ENCODE assay signal across 8 mouse cellular contexts in the genomic region with DNA sequence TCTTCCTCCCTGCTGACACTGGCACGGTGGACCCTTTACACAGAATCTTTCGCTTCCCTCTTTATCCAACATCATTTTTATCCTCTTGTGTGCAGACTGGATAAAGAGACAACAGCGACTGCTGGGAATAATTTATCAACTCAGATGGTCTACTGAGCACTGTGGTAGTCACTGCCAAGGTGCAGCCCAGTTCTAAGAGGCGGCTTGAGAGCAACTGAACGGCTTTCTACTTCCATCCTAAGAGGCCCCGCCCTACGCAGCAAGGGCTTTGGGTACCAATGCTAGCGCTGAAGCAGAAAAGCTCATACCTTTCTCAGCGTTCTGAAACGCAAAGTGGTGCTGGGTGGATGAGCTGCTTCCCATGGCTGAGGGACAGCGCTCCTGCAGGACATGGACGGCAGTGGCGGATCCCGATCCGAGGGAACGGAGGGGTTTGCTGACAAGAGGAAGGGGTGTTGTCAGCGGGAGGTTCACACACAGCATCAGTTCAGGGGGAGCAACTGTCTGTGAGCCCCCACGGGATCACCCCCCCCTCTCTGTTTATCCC. TPM values are rescaled to one million over a fixed set of nuclear protein-coding genes. Genes with fewer than 3 reads are reported as not detected.
A peak's percentile ranks its signal among the peaks of the same experiment; 100 is the strongest.
DNase-seq lines count a peak whose midpoint lies in the region; ATAC-seq and TF ChIP-seq lines count a peak whose summit lies in the region.

No protein-coding gene starts in this region.

- no peaks in the 10 kb centered on the region for H3K27me3 ChIP-seq in intestine, postnatal 0 days (replicated peaks; ENCODE audit: control insufficient read depth, insufficient read depth, low read length)
- no peaks in the 10 kb centered on the region for H3K27me3 ChIP-seq in intestine, embryonic 15.5 days (replicated peaks)
- H3K27me3 ChIP-seq in forebrain, embryonic 16.5 days (replicated peaks; ENCODE audit: control insufficient read depth, insufficient read depth, low read length) = no peaks in the 10 kb centered on the region

- no peak overlapping the region for H3K27ac ChIP-seq in intestine, postnatal 0 days (ENCODE audit: low read depth, low read length)
- H3K27ac ChIP-seq in intestine, embryonic 15.5 days = no peak overlapping the region
- no peak overlapping the region for H3K27ac ChIP-seq in forebrain, embryonic 16.5 days (ENCODE audit: low read length)

- no peak for ATAC-seq in intestine, postnatal 0 days
- no peak for ATAC-seq in intestine, embryonic 15.5 days
- ATAC-seq in forebrain, embryonic 16.5 days = peak; percentile 71

- no peaks in the 10 kb centered on the region for H3K36me3 ChIP-seq in intestine, postnatal 0 days (ENCODE audit: control insufficient read depth, insufficient read depth)
- no peaks in the 10 kb centered on the region for H3K36me3 ChIP-seq in intestine, embryonic 15.5 days
- no peaks in the 10 kb centered on the region for H3K36me3 ChIP-seq in forebrain, embryonic 16.5 days (ENCODE audit: control insufficient read depth, insufficient read depth)

- 0 out of 2 replicates have a peak overlapping the region, but pooled peaks have one; percentile 0 for H3K4me2 ChIP-seq in intestine, postnatal 0 days (replicated peaks; ENCODE audit: low read depth)
- no peak overlapping the region for H3K4me2 ChIP-seq in intestine, embryonic 15.5 days (replicated peaks)
- H3K4me2 ChIP-seq in forebrain, embryonic 16.5 days (ENCODE audit: low read length) = peak overlapping the region; percentile 33

- peak; percentile 71 for TF ChIP-seq CTCF in intestine, postnatal 0 days (IDR thresholded peaks at IDR 0.05; ENCODE audit: low read depth)
- peak; percentile 69 for TF ChIP-seq CTCF in brain, embryonic 14.5 days (IDR thresholded peaks at IDR 0.05; ENCODE audit: borderline replicate concordance, extremely low read depth, insufficient read depth, insufficient read length)

- WGBS in intestine, postnatal 0 days = 26% methylated on average over 18 of the region's 18 CpGs
- WGBS in intestine, embryonic 15.5 days = 19% methylated on average over 18 of the region's 18 CpGs
- 15% methylated on average over 18 of the region's 18 CpGs for WGBS in forebrain, embryonic 16.5 days

- H3K4me1 ChIP-seq in intestine, postnatal 0 days (replicated peaks; ENCODE audit: control insufficient read depth, insufficient read depth, low read length) = no peaks in the 10 kb centered on the region
- no peaks in the 10 kb centered on the region for H3K4me1 ChIP-seq in intestine, embryonic 15.5 days (replicated peaks)
- H3K4me1 ChIP-seq in forebrain, embryonic 16.5 days (replicated peaks; ENCODE audit: control insufficient read depth, insufficient read depth, low read length) = peaks cover 3% of the 10 kb centered on the region; the same call in 1 of the 2 replicates

- no peak overlapping the region for H3K9ac ChIP-seq in intestine, postnatal 0 days (ENCODE audit: low read depth, low read length)
- H3K9ac ChIP-seq in intestine, embryonic 15.5 days = no peak overlapping the region
- H3K9ac ChIP-seq in forebrain, embryonic 16.5 days (replicated peaks; ENCODE audit: low read depth, low read length) = 0 out of 2 replicates have a peak overlapping the region, but pooled peaks have one; percentile 10

- TF ChIP-seq POLR2A in brain, embryonic 14.5 days (IDR thresholded peaks at IDR 0.05; ENCODE audit: borderline replicate concordance, extremely low read depth, insufficient read depth, insufficient read length, poor library complexity, severe bottlenecking) = no peak

- peak; percentile 67 for DNase-seq in brain, embryonic 14.5 days (ENCODE audit: low read depth)
- peak; percentile 30 for DNase-seq in neural tube, embryonic 10.5 days (ENCODE audit: extremely low spot score, low spot score)
- no peak for DNase-seq in spleen, adult 12 weeks (ENCODE audit: low spot score)
- DNase-seq in frontal cortex, postnatal 25 days (ENCODE audit: low spot score in 2 of 2) = no peak
- DNase-seq in natural killer cell, adult 2 months (ENCODE audit: low spot score in 2 of 2) = no peak

- H3K9me3 ChIP-seq in intestine, postnatal 0 days (ENCODE audit: control insufficient read depth) = no peaks in the 10 kb centered on the region
- 0 out of 2 replicates have a peak, but pooled peaks cover 2% of the 10 kb centered on the region for H3K9me3 ChIP-seq in intestine, embryonic 15.5 days
- peaks cover 2% of the 10 kb centered on the region; the same call in 1 of the 2 replicates for H3K9me3 ChIP-seq in forebrain, embryonic 16.5 days (ENCODE audit: control insufficient read depth, low read length)

- H3K4me3 ChIP-seq in intestine, postnatal 0 days (ENCODE audit: low read depth, low read length) = no peak overlapping the region
- H3K4me3 ChIP-seq in intestine, embryonic 15.5 days (replicated peaks) = no peak overlapping the region
- peak overlapping the region; percentile 2 for H3K4me3 ChIP-seq in forebrain, embryonic 16.5 days (replicated peaks; ENCODE audit: low read length)

RNA-seq across cellular contexts. Expression of a gene that starts 3.2 kb away (rescaled TPM):
- 0.16 and 0.27 TPM in 2 replicates for polyA plus RNA-seq in intestine, postnatal 0 days (2015; fragmentation: Nextera tagmentation; extraction: Ambion mirVana)
- 0.39 and 0.59 TPM in 2 replicates for polyA plus RNA-seq in intestine, embryonic 15.5 days (2015; fragmentation: Nextera tagmentation; extraction: Ambion mirVana)
- 0.74 and 1.3 TPM in 2 replicates for polyA plus RNA-seq in brain, embryonic 14.5 days (2012; rRNA removed)
- polyA plus RNA-seq in forebrain, embryonic 16.5 days (2015; fragmentation: Nextera tagmentation; extraction: Ambion mirVana) = 0.11 and 0.35 TPM in 2 replicates

RNA-seq across cellular contexts. Expression of a gene that starts 25.1 kb away (rescaled TPM):
- polyA plus RNA-seq in intestine, postnatal 0 days (2015; fragmentation: Nextera tagmentation; extraction: Ambion mirVana) = 19.8 and 22.4 TPM in 2 replicates
- polyA plus RNA-seq in intestine, embryonic 15.5 days (2015; fragmentation: Nextera tagmentation; extraction: Ambion mirVana) = 24.2 and 26.8 TPM in 2 replicates
- 9.4 and 15.5 TPM in 2 replicates for polyA plus RNA-seq in brain, embryonic 14.5 days (2012; rRNA removed)
- 8.7 and 10.8 TPM in 2 replicates for polyA plus RNA-seq in forebrain, embryonic 16.5 days (2015; fragmentation: Nextera tagmentation; extraction: Ambion mirVana)

RNA-seq across cellular contexts. Expression of a gene that starts 37.7 kb away (rescaled TPM):
- not detected in 2 replicates for polyA plus RNA-seq in intestine, postnatal 0 days (2015; fragmentation: Nextera tagmentation; extraction: Ambion mirVana)
- not detected in 2 replicates for polyA plus RNA-seq in intestine, embryonic 15.5 days (2015; fragmentation: Nextera tagmentation; extraction: Ambion mirVana)
- polyA plus RNA-seq in brain, embryonic 14.5 days (2012; rRNA removed) = not detected in 2 replicates
- not detected in 2 replicates for polyA plus RNA-seq in forebrain, embryonic 16.5 days (2015; fragmentation: Nextera tagmentation; extraction: Ambion mirVana)

RNA-seq across cellular contexts. Expression of a gene that starts 57.4 kb away (rescaled TPM):
- polyA plus RNA-seq in intestine, postnatal 0 days (2015; fragmentation: Nextera tagmentation; extraction: Ambion mirVana) = 15.8 and 17.3 TPM in 2 replicates
- polyA plus RNA-seq in intestine, embryonic 15.5 days (2015; fragmentation: Nextera tagmentation; extraction: Ambion mirVana) = 37.3 and 40.1 TPM in 2 replicates
- polyA plus RNA-seq in brain, embryonic 14.5 days (2012; rRNA removed) = 18.7 and 25.4 TPM in 2 replicates
- 34.0 and 36.0 TPM in 2 replicates for polyA plus RNA-seq in forebrain, embryonic 16.5 days (2015; fragmentation: Nextera tagmentation; extraction: Ambion mirVana)

Comparison
In these comparisons a context has a peak if more than half of its experiments do, and no peak if none do; other contexts are left out.
1. DNase-seq: peak in brain, embryonic 14.5 days (single experiment) and neural tube, embryonic 10.5 days (single experiment); none in spleen, adult 12 weeks (single experiment), frontal cortex, postnatal 25 days (0 of 2) and natural killer cell, adult 2 months (0 of 2).